Mouse (Mus musculus) heart, embryonic 10.5 days (tissue): Measurements from ENCODE around the gene Agbl5. TPM values are rescaled to one million over a fixed set of nuclear protein-coding genes. Genes with fewer than 3 reads are reported as not detected.
A peak's percentile ranks its signal among the peaks of the same experiment; 100 is the strongest.

ENCODE experiments used
- DNase-seq: peaks from one replicate; pipeline ENCODE4 v3.0.0-alpha.2; 2017; ENCODE audit warnings: low spot score
- H3K27ac ChIP-seq: fragments of 300-500 bp; sonication (generic); 2 replicates; pipeline ENCODE4 v1.5.1; 2016; ENCODE audit warnings: mild to moderate bottlenecking
- H3K27me3 ChIP-seq: fragments of 300-500 bp; sonication (generic); 2 replicates; pipeline ENCODE4 v1.6.1; 2016; ENCODE audit warnings: mild to moderate bottlenecking; ENCODE audit not compliant: poor library complexity, insufficient read depth, severe bottlenecking
- H3K36me3 ChIP-seq: fragments of 300-500 bp; sonication (generic); 2 replicates; pipeline ENCODE4 v1.6.1; 2016; ENCODE audit warnings: mild to moderate bottlenecking, moderate library complexity
- H3K4me1 ChIP-seq: fragments of 300-500 bp; sonication (generic); 2 replicates; pipeline ENCODE4 v1.6.1; 2016; ENCODE audit warnings: mild to moderate bottlenecking
- H3K4me3 ChIP-seq: fragments of 300-500 bp; sonication (generic); 2 replicates; pipeline ENCODE4 v1.5.1; 2016; ENCODE audit warnings: mild to moderate bottlenecking, moderate library complexity
- H3K9me3 ChIP-seq: fragments of 300-500 bp; sonication (generic); 2 replicates; pipeline ENCODE4 v1.6.1; 2016; ENCODE audit warnings: mild to moderate bottlenecking, moderate library complexity
- WGBS: fragments of 180-500 bp; shearing (Covaris S2); methylation state at CpG from one replicate; pipeline ENCODE4 v1.1.7; 2016; 5-methylcytosine and 5-hydroxymethylcytosine counted together
- polyA plus RNA-seq: library from polyadenylated mRNA; unstranded; fragments of >200 nt; fragmentation: Nextera tagmentation; extraction: Ambion mirVana; gene quantifications from 2 replicates; pipeline ENCODE4 v1.2.1, GENCODE M21; 2016

The Agbl5 gene
- polyA plus RNA-seq, 1 experiment from 2014 or later, result 17.4 TPM

DNA sequence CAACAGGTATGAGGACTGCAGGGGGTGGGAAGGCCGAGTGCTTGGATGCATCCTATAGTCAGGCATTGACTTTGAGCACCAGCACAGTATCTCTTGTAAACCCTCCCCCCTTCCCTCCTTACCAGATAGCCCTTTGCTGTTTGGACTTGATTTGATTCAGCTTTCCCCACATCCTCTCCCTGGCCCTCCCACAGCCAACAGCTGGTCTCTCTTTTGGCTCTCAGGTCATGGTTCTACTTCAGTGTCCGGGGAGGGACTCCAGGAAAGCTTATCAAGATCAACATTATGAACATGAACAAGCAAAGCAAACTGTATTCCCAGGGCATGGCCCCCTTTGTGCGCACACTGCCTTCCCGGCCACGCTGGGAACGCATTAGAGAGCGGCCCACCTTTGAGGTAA, 1.9 kb downstream of the Agbl5 start:
- peak overlapping the region; percentile 82 for H3K4me3 ChIP-seq
- H3K27ac ChIP-seq, result peak overlapping the region; percentile 97
- H3K36me3 ChIP-seq, result peaks cover 51% of the 10 kb centered on the region
- no peaks in the 10 kb centered on the region for H3K27me3 ChIP-seq
- no peaks in the 10 kb centered on the region for H3K9me3 ChIP-seq
- H3K4me1 ChIP-seq, result peaks cover 14% of the 10 kb centered on the region
- DNase-seq, result no peak
- 77% methylated on average over 7 of the region's 7 CpGs for WGBS

DNA sequence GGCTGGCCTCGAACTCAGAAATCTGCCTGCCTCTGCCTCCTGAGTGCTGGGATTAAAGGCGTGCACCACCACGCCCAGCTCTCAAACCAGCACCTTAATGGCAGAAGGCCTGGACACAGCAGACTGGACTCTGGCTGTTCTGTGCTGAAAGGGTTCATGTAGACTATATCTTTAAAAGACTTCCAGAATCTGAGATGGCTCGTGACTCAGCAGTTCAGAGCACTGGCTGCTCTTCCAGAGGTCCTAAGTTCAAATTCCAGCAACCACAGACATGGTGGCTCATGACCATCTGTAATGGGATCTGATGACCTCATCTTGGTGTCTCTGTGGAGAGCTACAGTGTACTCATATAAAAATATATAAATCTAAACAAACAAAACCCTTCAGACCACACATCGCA, 13.4 kb downstream of the Agbl5 start:
- Histone ChIP-seq H3K36me3 (peaks cover 70% of the 10 kb centered on the region), H3K4me3 (no peak overlapping the region), H3K27me3 (no peaks in the 10 kb centered on the region), H3K9me3 (no peaks in the 10 kb centered on the region), H3K4me1 (peaks cover 17% of the 10 kb centered on the region), H3K27ac (no peak overlapping the region)
- WGBS, result 87% methylated on average over 5 of the region's 5 CpGs
- DNase-seq, result no peak

DNA sequence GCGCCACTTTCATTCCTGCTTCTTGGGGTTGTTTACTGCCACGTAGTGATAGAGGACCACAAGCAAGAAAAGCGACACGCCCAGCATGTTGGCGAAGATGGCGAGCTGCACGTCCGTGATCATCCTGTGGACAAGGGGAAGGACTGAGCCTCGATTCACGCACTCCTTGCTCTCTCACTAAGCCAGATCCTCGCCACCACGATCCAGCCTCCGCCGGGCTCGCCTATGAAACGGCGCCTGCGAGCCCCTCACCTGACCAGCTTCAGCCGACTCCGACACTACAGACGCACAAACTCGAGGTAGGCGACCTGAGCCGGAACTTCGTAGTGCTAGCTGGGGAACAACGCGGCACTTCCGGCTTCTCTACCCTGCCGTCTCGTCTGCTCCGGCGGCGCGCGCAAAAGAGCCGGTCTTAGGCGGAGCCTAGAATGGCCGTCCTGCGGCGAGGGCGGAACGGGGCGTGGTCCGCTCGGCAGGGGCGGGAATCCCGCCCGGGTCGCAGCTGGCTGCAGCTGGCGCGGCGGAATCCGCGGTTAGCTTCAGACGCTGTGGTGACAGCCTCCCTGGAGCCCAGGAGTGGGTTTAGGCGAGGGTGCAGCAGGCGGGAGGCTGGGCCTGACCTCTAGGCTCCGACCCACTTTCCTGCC, 19.0 kb downstream of the Agbl5 start, which contains the start of gene Ost4:
Gene Ost4, minus strand, starts transcription at position 376 of the 647 bp plus-strand sequence.
- H3K4me3 ChIP-seq, result peak within 1 kb of the TSS; percentile 79
- DNase-seq, result peak; percentile 98
- H3K27me3 ChIP-seq, result no peaks in the 10 kb centered on the region
- peaks cover 36% of the 10 kb centered on the region for H3K36me3 ChIP-seq
- H3K9me3 ChIP-seq, result no peaks in the 10 kb centered on the region
- under 1% methylated on average over 58 of the region's 58 CpGs for WGBS
- H3K27ac ChIP-seq, result peak within 1 kb of the TSS; percentile 93
- peaks cover 59% of the 10 kb centered on the region for H3K4me1 ChIP-seq

DNA sequence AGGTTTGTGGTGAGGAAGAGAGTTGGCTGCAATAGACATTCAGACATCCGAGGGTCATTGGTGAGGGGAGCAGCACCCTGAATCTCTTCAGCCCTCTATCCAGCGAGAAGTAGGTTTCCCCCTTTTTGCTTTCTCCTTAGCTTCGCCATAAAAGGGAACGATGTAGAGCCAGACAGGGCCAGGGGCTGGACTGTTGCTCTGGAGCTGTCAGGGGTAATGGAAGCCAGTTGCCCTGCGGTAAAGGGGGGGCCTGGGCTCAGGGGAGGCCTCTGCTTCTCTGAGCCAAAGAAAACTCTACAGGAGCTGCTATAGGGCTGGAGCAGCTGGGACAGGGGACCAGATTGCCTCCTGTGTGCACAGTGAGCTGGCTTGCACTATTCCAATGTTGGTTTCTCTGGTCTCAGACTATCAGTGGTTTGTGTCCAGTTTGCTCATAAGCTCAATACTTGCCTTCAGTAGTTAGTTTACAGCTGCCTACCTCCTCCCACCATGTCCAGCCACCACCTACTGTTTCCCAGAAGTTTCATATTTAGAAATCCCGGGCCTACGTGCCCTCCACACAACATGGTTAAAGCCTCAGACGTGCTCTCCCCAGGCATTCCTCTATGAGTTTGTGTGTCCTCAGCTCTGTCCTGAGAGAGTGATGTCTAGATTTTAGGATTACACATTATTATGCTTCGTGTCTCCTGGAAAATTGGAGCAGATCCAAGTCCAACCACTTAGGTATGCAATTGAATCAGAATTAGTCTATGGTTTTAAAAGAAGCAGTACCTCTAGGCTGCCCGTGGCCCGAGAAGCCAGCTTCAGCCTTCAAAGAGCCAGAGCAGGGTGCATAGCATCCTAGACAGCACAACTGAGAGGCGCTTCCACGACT, 20.2 kb downstream of the Agbl5 start:
- Histone ChIP-seq H3K9me3 (no peaks in the 10 kb centered on the region), H3K27me3 (no peaks in the 10 kb centered on the region), H3K36me3 (peaks cover 25% of the 10 kb centered on the region), H3K4me1 (peaks cover 67% of the 10 kb centered on the region), H3K4me3 (peak overlapping the region; percentile 79), H3K27ac (peak overlapping the region; percentile 93)
- DNase-seq, result no peak
- WGBS, result 34% methylated on average over 13 of the region's 13 CpGs

DNA sequence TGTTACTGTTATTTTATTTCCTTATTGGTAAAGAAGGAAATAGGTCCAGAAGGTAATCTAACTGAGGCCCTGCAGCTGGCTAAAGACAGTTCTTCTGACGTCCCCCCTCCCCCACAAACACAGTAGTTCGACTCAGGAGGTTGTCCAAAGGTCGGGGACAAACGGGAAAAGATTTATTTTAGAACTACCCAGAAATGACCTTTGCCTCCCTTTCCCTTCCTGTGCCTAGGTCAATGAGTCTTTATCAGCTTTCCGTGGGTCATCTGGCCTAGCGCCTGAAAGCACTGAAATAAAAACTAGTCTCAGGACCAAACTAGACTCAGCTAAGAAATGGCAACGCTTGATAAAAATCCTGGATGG, 20.8 kb downstream of the Agbl5 start:
- WGBS, result 20% methylated on average over 7 of the region's 7 CpGs
- Histone ChIP-seq H3K36me3 (peaks cover 19% of the 10 kb centered on the region), H3K27ac (peak overlapping the region; percentile 93), H3K4me3 (0 out of 2 replicates have a peak overlapping the region, but pooled peaks have one; percentile 79), H3K27me3 (no peaks in the 10 kb centered on the region), H3K4me1 (peaks cover 73% of the 10 kb centered on the region), H3K9me3 (no peaks in the 10 kb centered on the region)
- DNase-seq, result no peak

DNA sequence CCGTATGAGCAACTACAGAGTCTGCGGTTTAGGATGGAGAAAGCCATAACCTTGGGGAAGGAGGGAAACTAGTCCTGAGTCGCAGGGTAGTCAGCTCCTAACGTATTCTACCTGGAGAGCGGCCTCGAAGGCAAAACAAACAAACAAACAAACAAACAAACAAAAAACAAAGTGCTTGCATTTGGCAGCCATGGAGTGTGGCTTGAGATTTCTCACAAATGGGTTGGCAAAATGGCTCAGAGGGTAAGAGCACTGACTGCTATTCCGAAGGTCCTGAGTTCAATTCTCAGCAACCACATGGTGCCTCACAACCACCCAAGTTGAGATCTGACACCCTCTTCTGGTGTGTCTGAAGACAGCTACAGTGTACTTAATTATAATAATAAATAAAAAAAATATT, 21.4 kb downstream of the Agbl5 start:
- H3K4me1 ChIP-seq, result peaks cover 79% of the 10 kb centered on the region
- H3K27ac ChIP-seq, result peak overlapping the region; percentile 93
- no peaks in the 10 kb centered on the region for H3K9me3 ChIP-seq
- no peaks in the 10 kb centered on the region for H3K27me3 ChIP-seq
- no peak for DNase-seq
- H3K4me3 ChIP-seq, result no peak overlapping the region
- 77% methylated on average over 7 of the region's 7 CpGs for WGBS
- peaks cover 13% of the 10 kb centered on the region for H3K36me3 ChIP-seq

DNA sequence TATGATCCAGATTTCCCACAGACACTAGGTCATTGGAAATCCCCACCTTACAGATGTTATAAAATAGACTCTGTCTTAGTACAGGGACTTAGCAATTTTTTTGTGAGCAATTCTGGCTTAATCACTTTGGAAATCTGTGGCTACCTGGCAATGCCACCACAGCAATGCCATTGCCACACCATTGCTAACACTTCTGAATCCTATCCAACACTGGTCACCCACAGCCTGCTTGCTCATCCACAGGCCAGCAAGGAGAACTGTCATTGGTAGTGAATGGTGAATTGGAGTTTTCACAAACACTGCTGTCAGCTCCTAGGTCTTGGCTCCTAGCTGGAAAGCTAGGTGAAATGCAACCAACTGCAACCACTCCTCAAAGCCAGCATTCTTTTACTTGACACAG, 22.0 kb downstream of the Agbl5 start:
- Histone ChIP-seq H3K27ac (peak overlapping the region; percentile 64), H3K27me3 (no peaks in the 10 kb centered on the region), H3K9me3 (no peaks in the 10 kb centered on the region), H3K4me1 (peaks cover 81% of the 10 kb centered on the region), H3K4me3 (no peak overlapping the region), H3K36me3 (peaks cover 7% of the 10 kb centered on the region)
- no peak for DNase-seq

DNA sequence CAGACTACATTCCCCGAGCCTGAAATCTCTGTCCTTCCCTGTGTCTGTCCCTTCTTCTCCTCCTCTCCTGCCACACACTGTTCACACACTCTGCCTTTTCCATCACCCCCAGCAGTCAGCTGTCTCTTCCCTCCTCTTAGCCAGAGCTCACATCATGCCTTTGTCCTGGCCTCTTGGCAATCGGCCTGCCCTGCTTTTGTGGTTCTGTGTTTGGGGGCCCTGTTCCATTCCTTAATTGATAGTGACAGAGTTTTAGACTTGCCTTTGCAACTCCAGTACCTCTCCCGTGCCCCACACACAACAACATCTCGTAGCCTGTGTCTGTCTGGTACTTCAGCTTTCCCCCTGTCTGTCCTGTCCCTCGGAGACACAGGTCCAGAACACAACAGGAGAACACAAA, 23.7 kb downstream of the Agbl5 start:
- 62% methylated on average over 5 of the region's 5 CpGs for WGBS
- DNase-seq, result no peak
- Histone ChIP-seq H3K27ac (peak overlapping the region; percentile 93), H3K36me3 (peaks cover 4% of the 10 kb centered on the region), H3K4me3 (no peak overlapping the region), H3K4me1 (peaks cover 88% of the 10 kb centered on the region), H3K9me3 (no peaks in the 10 kb centered on the region), H3K27me3 (no peaks in the 10 kb centered on the region)

DNA sequence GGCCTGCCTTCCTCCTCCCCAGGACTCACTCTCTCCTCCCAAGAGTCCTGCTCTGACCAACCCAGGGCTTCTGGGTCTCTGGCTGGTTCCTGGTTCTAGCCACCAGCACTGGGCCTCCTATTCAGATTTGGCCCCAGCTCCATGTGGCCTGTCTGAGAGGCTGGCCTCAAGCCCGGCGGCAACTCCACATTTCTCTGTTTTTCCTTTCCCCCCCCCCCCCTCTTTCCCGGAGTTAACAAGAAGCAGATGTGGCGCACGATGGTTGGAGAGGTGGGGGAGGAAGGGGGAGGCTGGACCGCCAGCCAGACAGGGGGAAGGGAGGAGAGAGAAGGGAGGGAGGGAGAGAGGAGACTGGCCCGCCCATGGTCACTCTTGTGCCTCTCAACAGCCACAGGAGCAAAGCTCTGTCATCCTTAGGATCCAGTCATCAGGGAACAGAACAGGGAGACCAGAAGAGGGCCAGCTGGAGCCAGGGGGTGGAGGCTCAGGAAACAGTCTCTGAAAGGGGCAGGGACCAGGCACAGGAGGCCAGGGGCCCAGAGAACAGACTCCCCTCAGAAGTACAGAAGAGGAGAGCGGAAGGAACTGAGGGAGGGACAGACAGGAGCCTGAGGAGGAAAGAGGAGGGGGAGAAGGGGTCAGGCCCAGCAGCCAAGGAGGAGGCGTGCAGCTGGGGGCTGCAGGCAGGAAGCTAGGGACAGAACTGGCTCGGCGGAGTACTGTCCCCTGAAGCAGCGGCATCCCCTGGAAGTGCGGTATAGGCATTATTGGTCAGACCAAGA, 24.8 kb downstream of the Agbl5 start, which contains the start of gene Emilin1:
Gene Emilin1, plus strand, starts transcription at position 343 of the 782 bp plus-strand sequence.
- peak within 1 kb of the TSS; percentile 93 for H3K27ac ChIP-seq
- peak within 1 kb of the TSS; percentile 62 for H3K4me3 ChIP-seq
- DNase-seq, result peak; percentile 93
- no peaks in the 10 kb centered on the region for H3K9me3 ChIP-seq
- H3K4me1 ChIP-seq, result peaks cover 92% of the 10 kb centered on the region
- WGBS, result 9% methylated on average over 13 of the region's 13 CpGs
- H3K36me3 ChIP-seq, result peaks cover 15% of the 10 kb centered on the region
- no peaks in the 10 kb centered on the region for H3K27me3 ChIP-seq

DNA sequence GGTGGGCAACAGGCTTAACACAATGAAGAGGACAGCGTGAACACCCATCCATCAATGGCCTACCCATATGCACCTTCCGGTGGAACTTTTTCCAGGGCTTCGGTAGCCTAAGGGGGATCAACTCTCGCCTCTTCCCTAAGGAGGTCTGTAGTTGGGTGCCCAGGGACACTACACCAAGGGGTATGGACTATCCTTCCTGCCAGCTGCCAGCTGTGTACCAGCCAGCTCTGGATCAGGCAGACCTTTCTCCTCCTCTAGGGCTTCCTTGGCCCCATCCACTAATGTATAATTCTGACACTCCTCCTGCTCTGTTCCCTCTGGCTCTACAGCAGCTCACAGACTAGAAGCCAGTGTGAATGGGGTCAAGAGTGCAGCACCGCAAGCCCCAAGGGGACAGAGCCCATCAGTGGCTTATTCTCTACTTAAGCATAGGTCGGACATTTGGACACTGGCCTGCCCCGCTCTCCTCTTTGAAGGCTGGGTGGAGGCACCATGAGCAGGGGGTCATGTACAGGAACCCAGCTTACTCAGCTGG, 25.7 kb downstream of the Agbl5 start:
- Histone ChIP-seq H3K27ac (peak overlapping the region; percentile 93), H3K9me3 (no peaks in the 10 kb centered on the region), H3K4me3 (peak overlapping the region; percentile 62), H3K27me3 (no peaks in the 10 kb centered on the region), H3K36me3 (peaks cover 24% of the 10 kb centered on the region), H3K4me1 (peaks cover 88% of the 10 kb centered on the region)
- DNase-seq, result no peak
- 53% methylated on average over 7 of the region's 7 CpGs for WGBS

DNA sequence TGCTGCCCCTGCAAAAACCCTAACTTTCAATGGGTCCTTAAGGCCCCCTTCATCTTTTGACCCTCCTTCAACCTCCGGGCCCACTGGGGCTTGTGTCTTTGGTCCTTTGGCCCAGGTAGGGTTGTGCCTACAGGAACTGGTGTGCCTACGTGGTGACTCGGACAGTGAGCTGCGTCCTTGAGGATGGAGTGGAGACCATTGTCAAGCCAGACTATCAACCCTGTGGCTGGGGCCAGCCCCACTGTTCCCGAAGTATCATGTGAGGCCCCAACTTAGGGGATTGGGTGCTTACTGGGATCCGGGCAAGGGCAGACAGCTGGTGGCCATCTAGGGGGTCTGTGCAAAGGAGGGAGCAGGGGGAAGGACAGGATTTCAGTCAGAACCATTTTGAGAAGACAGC, 26.4 kb downstream of the Agbl5 start:
- peaks cover 31% of the 10 kb centered on the region for H3K36me3 ChIP-seq
- peaks cover 82% of the 10 kb centered on the region for H3K4me1 ChIP-seq
- DNase-seq, result no peak
- 58% methylated on average over 6 of the region's 6 CpGs for WGBS
- peak overlapping the region; percentile 62 for H3K4me3 ChIP-seq
- no peaks in the 10 kb centered on the region for H3K27me3 ChIP-seq
- H3K9me3 ChIP-seq, result no peaks in the 10 kb centered on the region
- H3K27ac ChIP-seq, result peak overlapping the region; percentile 93

DNA sequence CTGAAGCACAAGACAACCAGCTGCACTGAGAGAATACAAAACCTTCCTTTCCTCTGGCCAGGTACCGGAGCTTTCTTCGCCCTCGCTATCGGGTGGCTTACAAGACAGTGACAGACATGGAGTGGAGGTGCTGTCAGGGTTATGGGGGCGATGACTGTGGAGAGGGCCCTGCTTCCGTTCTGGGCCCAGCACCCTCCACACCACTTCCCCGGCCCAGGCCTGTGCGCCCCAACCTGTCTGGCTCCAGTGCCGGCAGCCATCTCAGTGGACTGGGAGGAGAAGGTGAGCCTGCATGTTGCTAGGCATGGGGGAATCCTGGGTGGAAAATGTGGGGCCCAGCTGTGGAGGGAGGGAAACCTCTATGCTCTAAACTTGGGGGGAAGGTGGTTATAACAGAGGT, 27.0 kb downstream of the Agbl5 start:
- Histone ChIP-seq H3K4me3 (peak overlapping the region; percentile 62), H3K36me3 (peaks cover 37% of the 10 kb centered on the region), H3K27me3 (no peaks in the 10 kb centered on the region), H3K9me3 (no peaks in the 10 kb centered on the region), H3K4me1 (peaks cover 84% of the 10 kb centered on the region), H3K27ac (peak overlapping the region; percentile 93)
- 54% methylated on average over 9 of the region's 9 CpGs for WGBS
- DNase-seq, result no peak
